Mouse (Mus musculus) telencephalon, adult 2 months (tissue): ENCODE measurements at regions not wholly inside any gene's neighbourhood (a gene's known extent, or its start where the extent isn't known, plus 50 kb on each side); places are given as distances from the start of the nearest gene placed in this dataset.

Experiments used
- DNase-seq: peaks from one replicate; pipeline ENCODE4 v3.0.0-alpha.2; 2011; ENCODE audit warnings: low read depth, low spot score

- DNase-seq, result no peak
Observed at GRCm38 (mm10) chr10:44589352-44589751, 61.1 kb upstream of the Prdm1 start.

GRCm38 (mm10) chr10:44582736-44583135 lies 54.4 kb upstream of the Prdm1 start:
- DNase-seq, result no peak
